Mouse (Mus musculus): ENCODE data around the gene Pcp4. TPM values are rescaled to one million over a fixed set of nuclear protein-coding genes. Genes with fewer than 3 reads are reported as not detected.

The Pcp4 gene
- total and polyA plus RNA-seq, 3 experiments: 2.4 to 3.3 TPM; not detected in 1

- Histone ChIP-seq H3K79me2 (replicated peaks; ENCODE audit: control insufficient read depth, extremely low read depth, insufficient read depth, poor library complexity, severe bottlenecking) (no peaks in the 10 kb centered on the region), H3K9ac (ENCODE audit: insufficient read depth, low read depth) (no peak overlapping the region), H3K27me3 (replicated peaks) (peaks cover 1% of the 10 kb centered on the region), H3K4me2 (ENCODE audit: insufficient read depth, low read depth, poor library complexity, severe bottlenecking) (no peak overlapping the region), H3K27ac (ENCODE audit: insufficient read depth, low read depth) (no peak overlapping the region), H3K36me3 (replicated peaks in 1 of 2; ENCODE audit: control insufficient read depth in 1 of 2, insufficient read depth in 1 of 2, low read length in 1 of 2) (no peaks in the 10 kb centered on the region), H3K4me1 (ENCODE audit: control insufficient read depth in 1 of 2, insufficient read depth in 2 of 2) (peaks cover 0 to 4% of the 10 kb centered on the region in 2 experiments; a peak in 1 of 4 replicates), H3K4me3 (replicated peaks in 1 of 3; ENCODE audit: low read depth in 2 of 3, low read length in 2 of 3, poor library complexity in 1 of 3) (no peak overlapping the region), H3K9me3 (replicated peaks; ENCODE audit: low read length) (no peaks in the 10 kb centered on the region)
- no peak for DNase-seq (ENCODE audit: extremely low read depth)
- in situ Hi-C loops (cut with MboI; ENCODE audit: low pct_ligation_motif_present, low pct_unique_long_range_greater_than_20kb, low sequenced_read_pairs): no loop called here
- dilution Hi-C loops (cut with MboI; ENCODE audit: extremely low pct_ligation_motif_present, extremely low pct_unique_long_range_greater_than_20kb, low sequenced_read_pairs): no loop called here
- TF ChIP-seq MAZ (IDR thresholded peaks at IDR 0.05; ENCODE audit: low read depth, low read length) (no peak), GABPA (IDR thresholded peaks at IDR 0.05; ENCODE audit: insufficient replicate concordance, low read depth, low read length) (no peak), KAT2A (IDR thresholded peaks at IDR 0.05; ENCODE audit: insufficient replicate concordance, low read length) (no peak), NELFE (IDR thresholded peaks at IDR 0.05; ENCODE audit: low read depth, low read length) (peak; percentile 32; the same call in 1 of the 2 replicates), ZKSCAN1 (IDR thresholded peaks at IDR 0.05; ENCODE audit: borderline replicate concordance, low read depth, low read length) (no peak), TCF12 (IDR thresholded peaks at IDR 0.05; ENCODE audit: low read depth, low read length) (no peak), CHD1 (IDR thresholded peaks at IDR 0.05; ENCODE audit: low read depth, low read length) (no peak)
Observed at GRCm38 (mm10) chr16:96494079-96494478, 26.7 kb downstream of the Pcp4 start.

- Histone ChIP-seq H3K4me3 (replicated peaks in 1 of 3; ENCODE audit: low read depth in 2 of 3, low read length in 2 of 3, poor library complexity in 1 of 3) (no peak overlapping the region), H3K36me3 (replicated peaks in 1 of 2; ENCODE audit: control insufficient read depth in 1 of 2, insufficient read depth in 1 of 2, low read length in 1 of 2) (no peaks in the 10 kb centered on the region), H3K27me3 (replicated peaks) (no peaks in the 10 kb centered on the region), H3K4me1 (ENCODE audit: control insufficient read depth in 1 of 2, insufficient read depth in 2 of 2) (peaks cover 3 to 18% of the 10 kb centered on the region in 2 experiments), H3K9me3 (replicated peaks; ENCODE audit: low read length) (no peaks in the 10 kb centered on the region), H3K9ac (ENCODE audit: insufficient read depth, low read depth) (no peak overlapping the region), H3K79me2 (replicated peaks; ENCODE audit: control insufficient read depth, extremely low read depth, insufficient read depth, poor library complexity, severe bottlenecking) (no peaks in the 10 kb centered on the region), H3K4me2 (ENCODE audit: insufficient read depth, low read depth, poor library complexity, severe bottlenecking) (no peak overlapping the region), H3K27ac (ENCODE audit: insufficient read depth, low read depth) (no peak overlapping the region)
- TF ChIP-seq MEF2A (IDR thresholded peaks at IDR 0.05; ENCODE audit: borderline replicate concordance, low read depth, low read length) (no peak), CHD1 (IDR thresholded peaks at IDR 0.05; ENCODE audit: low read depth, low read length) (no peak), CHD2 (IDR thresholded peaks at IDR 0.05; ENCODE audit: low read length) (no peak), TBP (conservative IDR thresholded peaks at IDR 0.05; ENCODE audit: low read depth, low read length) (no peak), MAZ (IDR thresholded peaks at IDR 0.05; ENCODE audit: low read depth, low read length) (no peak)
- dilution Hi-C loops (cut with MboI; ENCODE audit: extremely low pct_ligation_motif_present, extremely low pct_unique_long_range_greater_than_20kb, low sequenced_read_pairs): no loop called here
- in situ Hi-C loops (cut with MboI; ENCODE audit: low pct_ligation_motif_present, low pct_unique_long_range_greater_than_20kb, low sequenced_read_pairs): no loop called here
- no peak for DNase-seq (ENCODE audit: extremely low read depth)
Observed at GRCm38 (mm10) chr16:96498951-96499350, 31.5 kb downstream of the Pcp4 start.

- no peak overlapping the region for H3K4me3 ChIP-seq (replicated peaks in 1 of 3; ENCODE audit: low read depth in 2 of 3, low read length in 2 of 3, poor library complexity in 1 of 3)
- DNase-seq (ENCODE audit: extremely low read depth): no peak
- in situ Hi-C loops (cut with MboI; ENCODE audit: low pct_ligation_motif_present, low pct_unique_long_range_greater_than_20kb, low sequenced_read_pairs): no loop called here
Observed at GRCm38 (mm10) chr16:96501241-96501640, 33.8 kb downstream of the Pcp4 start.

More at GRCm38 (mm10) chr16:96501241-96501640, 33.8 kb downstream of the Pcp4 start:
- dilution Hi-C loops (cut with MboI; ENCODE audit: extremely low pct_ligation_motif_present, extremely low pct_unique_long_range_greater_than_20kb, low sequenced_read_pairs): no loop called here
- Histone ChIP-seq H3K4me1 (ENCODE audit: control insufficient read depth in 1 of 2, insufficient read depth in 2 of 2) (peaks cover 3 to 18% of the 10 kb centered on the region in 2 experiments), H3K4me2 (ENCODE audit: insufficient read depth, low read depth, poor library complexity, severe bottlenecking) (no peak overlapping the region), H3K9me3 (replicated peaks; ENCODE audit: low read length) (no peaks in the 10 kb centered on the region), H3K27ac (ENCODE audit: insufficient read depth, low read depth) (no peak overlapping the region), H3K36me3 (replicated peaks in 1 of 2; ENCODE audit: control insufficient read depth in 1 of 2, insufficient read depth in 1 of 2, low read length in 1 of 2) (no peaks in the 10 kb centered on the region), H3K27me3 (replicated peaks) (no peaks in the 10 kb centered on the region), H3K9ac (ENCODE audit: insufficient read depth, low read depth) (no peak overlapping the region), H3K79me2 (replicated peaks; ENCODE audit: control insufficient read depth, extremely low read depth, insufficient read depth, poor library complexity, severe bottlenecking) (no peaks in the 10 kb centered on the region)
- TF ChIP-seq KAT2A (IDR thresholded peaks at IDR 0.05; ENCODE audit: insufficient replicate concordance, low read length): no peak
- no peak for TF ChIP-seq E2F4 (IDR thresholded peaks at IDR 0.05; ENCODE audit: insufficient replicate concordance, low read depth, low read length)
- no peak for TF ChIP-seq ETS1 (conservative IDR thresholded peaks at IDR 0.05; ENCODE audit: low read depth, low read length)
- TF ChIP-seq CHD1 (IDR thresholded peaks at IDR 0.05; ENCODE audit: low read depth, low read length): no peak
- no peak for TF ChIP-seq RAD21 (IDR thresholded peaks at IDR 0.05; ENCODE audit: low read depth, low read length)
- TF ChIP-seq SIN3A (IDR thresholded peaks at IDR 0.05; ENCODE audit: low read length): no peak
- no peak for TF ChIP-seq RCOR1 (conservative IDR thresholded peaks at IDR 0.05; ENCODE audit: low read depth, low read length)
- no peak for TF ChIP-seq SMC3 (IDR thresholded peaks at IDR 0.05; ENCODE audit: low read depth, low read length)
- no peak for TF ChIP-seq MXI1 (IDR thresholded peaks at IDR 0.05; ENCODE audit: low read depth, low read length)
- TF ChIP-seq POLR2AphosphoS2 (IDR thresholded peaks at IDR 0.05; ENCODE audit: low read depth, low read length): no peak
- TF ChIP-seq JUND (conservative IDR thresholded peaks at IDR 0.05; ENCODE audit: low read depth, low read length): no peak
- no peak for TF ChIP-seq ZNF384 (IDR thresholded peaks at IDR 0.05; ENCODE audit: low read depth, low read length)
- no peak for TF ChIP-seq TBP (conservative IDR thresholded peaks at IDR 0.05; ENCODE audit: low read depth, low read length)
- TF ChIP-seq JUN (IDR thresholded peaks at IDR 0.05; ENCODE audit: insufficient read depth, low read depth, low read length): no peak
- TF ChIP-seq HCFC1 (IDR thresholded peaks at IDR 0.05; ENCODE audit: low read depth, low read length): no peak
- TF ChIP-seq MAFK (IDR thresholded peaks at IDR 0.05; ENCODE audit: insufficient replicate concordance, low read length): no peak
